Mouse (Mus musculus) myocyte (in vitro differentiated cells): ENCODE measurements around the gene Edc3. TPM values are rescaled to one million over a fixed set of nuclear protein-coding genes. Genes with fewer than 3 reads are reported as not detected.

Experiments used
- H3K27me3 ChIP-seq: one replicate; pipeline ENCODE4 v1.6.1; 2011; ENCODE audit not compliant: control insufficient read depth, insufficient read depth, insufficient read length
- H3K36me3 ChIP-seq: one replicate; pipeline ENCODE4 v1.6.1; 2011; ENCODE audit not compliant: control insufficient read depth, insufficient read depth
- H3K4me2 ChIP-seq: one replicate; pipeline ENCODE4 v1.6.1; 2011; ENCODE audit warnings: low read depth, control low read depth
- H3K4me3 ChIP-seq: one replicate; pipeline ENCODE4 v1.5.1; 2011; ENCODE audit warnings: mild to moderate bottlenecking, control low read depth, moderate library complexity
- H3K79me2 ChIP-seq: one replicate; pipeline ENCODE4 v1.6.1; 2011; ENCODE audit not compliant: control insufficient read depth, insufficient read depth
- H3ac ChIP-seq: one replicate; pipeline ENCODE4 v1.6.1; 2011; ENCODE audit not compliant: control insufficient read depth, insufficient read length
- CEBPB ChIP-seq: IDR thresholded peaks from 2 replicates; pipeline ENCODE4 v1.6.1; 2011; ENCODE audit warnings: mild to moderate bottlenecking, moderate library complexity; ENCODE audit not compliant: poor library complexity, insufficient read depth, severe bottlenecking
- E2F4 ChIP-seq: IDR thresholded peaks from one replicate; pipeline ENCODE4 v1.6.1; 2011; ENCODE audit warnings: mild to moderate bottlenecking, control low read depth, moderate library complexity; ENCODE audit not compliant: insufficient read depth
- MAX ChIP-seq: IDR thresholded peaks from one replicate; pipeline ENCODE4 v1.6.1; 2011; ENCODE audit warnings: low read depth, mild to moderate bottlenecking, control low read depth
- MYOD1 ChIP-seq, 3 experiments: IDR thresholded peaks; one replicate each; pipeline ENCODE4 v1.6.1; 2011; ENCODE audit warnings: control low read depth in 2 of 3, low read depth in 2 of 3, mild to moderate bottlenecking in 2 of 3, moderate library complexity in 1 of 3; ENCODE audit not compliant: insufficient read length in 2 of 3, control insufficient read depth in 1 of 3
- MYOG ChIP-seq, 3 experiments: IDR thresholded peaks; one replicate each; pipeline ENCODE4 v1.6.1; 2011; ENCODE audit warnings: control low read depth in 2 of 3, low read depth in 2 of 3, mild to moderate bottlenecking in 2 of 3; ENCODE audit not compliant: insufficient read length in 2 of 3, control insufficient read depth in 1 of 3, insufficient read depth in 1 of 3
- POLR2A ChIP-seq: IDR thresholded peaks from one replicate; pipeline ENCODE4 v1.6.1; 2011; ENCODE audit warnings: low read depth, mild to moderate bottlenecking, control low read depth, moderate library complexity; ENCODE audit not compliant: insufficient read length
- POLR2AphosphoS2 ChIP-seq: IDR thresholded peaks from one replicate; pipeline ENCODE4 v1.6.1; 2011; ENCODE audit warnings: low read depth, control low read depth; ENCODE audit not compliant: insufficient read length
- REST ChIP-seq: IDR thresholded peaks from one replicate; pipeline ENCODE4 v1.6.1; 2011; ENCODE audit warnings: mild to moderate bottlenecking, control low read depth, moderate library complexity; ENCODE audit not compliant: insufficient read depth, insufficient read length
- SRF ChIP-seq: IDR thresholded peaks from one replicate; pipeline ENCODE4 v1.6.1; 2011; ENCODE audit warnings: low read depth; ENCODE audit not compliant: control insufficient read depth, insufficient read length
- TCF12 ChIP-seq: IDR thresholded peaks from one replicate; pipeline ENCODE4 v1.6.1; 2011; ENCODE audit warnings: mild to moderate bottlenecking, control low read depth; ENCODE audit not compliant: poor library complexity, insufficient read depth, severe bottlenecking
- TCF3 ChIP-seq: IDR thresholded peaks from one replicate; pipeline ENCODE4 v1.6.1; 2011; ENCODE audit warnings: low read depth, control low read depth; ENCODE audit not compliant: insufficient read length
- USF1 ChIP-seq: IDR thresholded peaks from one replicate; pipeline ENCODE4 v1.6.1; 2011; ENCODE audit warnings: low read depth, mild to moderate bottlenecking, control low read depth, moderate library complexity
- polyA plus RNA-seq: library from polyadenylated mRNA; unstranded; fragments of >200 nt; fragmentation: generic; extraction: Trizol; gene quantifications from one replicate; pipeline ENCODE4 v1.2.1, GENCODE M21; 2012; ENCODE audit warnings: missing spikeins

The Edc3 gene
- polyA plus RNA-seq, 1 experiment: 11.0 TPM

- H3K4me3 ChIP-seq: no peak overlapping the region
- peaks cover 8% of the 10 kb centered on the region for H3K27me3 ChIP-seq
- H3ac ChIP-seq: no peak overlapping the region
- no peak overlapping the region for H3K4me2 ChIP-seq
- H3K36me3 ChIP-seq: no peaks in the 10 kb centered on the region
- no peaks in the 10 kb centered on the region for H3K79me2 ChIP-seq
- TF ChIP-seq MAX: no peak
- TF ChIP-seq TCF12: no peak
- TF ChIP-seq SRF: no peak
- no peak for TF ChIP-seq E2F4
- TF ChIP-seq POLR2AphosphoS2: no peak
- TF ChIP-seq USF1: no peak
- no peak for TF ChIP-seq CEBPB
- TF ChIP-seq MYOG (IDR thresholded peaks at IDR 0.05; ENCODE audit: control insufficient read depth in 1 of 3, insufficient read depth in 1 of 3, insufficient read length in 2 of 3, low read depth in 2 of 3): no peak
- no peak for TF ChIP-seq POLR2A
- TF ChIP-seq REST: no peak
- no peak for TF ChIP-seq TCF3
Measured at GRCm38 (mm10) chr9:57664616-57665015, 43.7 kb upstream of the Edc3 start.

- H3K36me3 ChIP-seq: no peaks in the 10 kb centered on the region
- no peak for TF ChIP-seq POLR2AphosphoS2
- no peak for TF ChIP-seq MYOD1 (IDR thresholded peaks at IDR 0.05; ENCODE audit: control insufficient read depth in 1 of 3, insufficient read length in 2 of 3, low read depth in 2 of 3)
- TF ChIP-seq USF1: no peak
- no peak for TF ChIP-seq SRF
- TF ChIP-seq POLR2A: no peak
- no peak for TF ChIP-seq MAX
- TF ChIP-seq TCF12: no peak
- no peak for TF ChIP-seq E2F4
- no peak for TF ChIP-seq CEBPB
- no peak for TF ChIP-seq MYOG (IDR thresholded peaks at IDR 0.05; ENCODE audit: control insufficient read depth in 1 of 3, insufficient read depth in 1 of 3, insufficient read length in 2 of 3, low read depth in 2 of 3)
Measured at GRCm38 (mm10) chr9:57666536-57666935, 41.8 kb upstream of the Edc3 start.

GRCm38 (mm10) chr9:57667136-57667535 lies 41.2 kb upstream of the Edc3 start:
- Histone ChIP-seq H3ac (no peak overlapping the region), H3K4me3 (no peak overlapping the region), H3K79me2 (no peaks in the 10 kb centered on the region), H3K27me3 (peaks cover 11% of the 10 kb centered on the region), H3K4me2 (no peak overlapping the region), H3K36me3 (no peaks in the 10 kb centered on the region)
- no peak for TF ChIP-seq USF1
- no peak for TF ChIP-seq MYOD1 (IDR thresholded peaks at IDR 0.05; ENCODE audit: control insufficient read depth in 1 of 3, insufficient read length in 2 of 3, low read depth in 2 of 3)
- no peak for TF ChIP-seq TCF12
- no peak for TF ChIP-seq REST
- no peak for TF ChIP-seq TCF3
- no peak for TF ChIP-seq E2F4
- no peak for TF ChIP-seq MYOG (IDR thresholded peaks at IDR 0.05; ENCODE audit: control insufficient read depth in 1 of 3, insufficient read depth in 1 of 3, insufficient read length in 2 of 3, low read depth in 2 of 3)

More at GRCm38 (mm10) chr9:57666536-57666935, 41.8 kb upstream of the Edc3 start:
- no peak overlapping the region for H3K4me2 ChIP-seq
- H3K4me3 ChIP-seq: no peak overlapping the region
- H3K27me3 ChIP-seq: peaks cover 11% of the 10 kb centered on the region
- H3ac ChIP-seq: no peak overlapping the region
- H3K79me2 ChIP-seq: no peaks in the 10 kb centered on the region

- Histone ChIP-seq H3K4me2 (no peak overlapping the region), H3ac (no peak overlapping the region), H3K27me3 (peaks cover 11% of the 10 kb centered on the region), H3K4me3 (no peak overlapping the region), H3K36me3 (no peaks in the 10 kb centered on the region), H3K79me2 (no peaks in the 10 kb centered on the region)
- no peak for TF ChIP-seq POLR2AphosphoS2
- TF ChIP-seq POLR2A: no peak
- TF ChIP-seq SRF: no peak
- TF ChIP-seq USF1: no peak
- no peak for TF ChIP-seq MAX
- TF ChIP-seq TCF12: no peak
- no peak for TF ChIP-seq MYOG (IDR thresholded peaks at IDR 0.05; ENCODE audit: control insufficient read depth in 1 of 3, insufficient read depth in 1 of 3, insufficient read length in 2 of 3, low read depth in 2 of 3)
- no peak for TF ChIP-seq E2F4
- TF ChIP-seq MYOD1 (IDR thresholded peaks at IDR 0.05; ENCODE audit: control insufficient read depth in 1 of 3, insufficient read length in 2 of 3, low read depth in 2 of 3): no peak
- TF ChIP-seq REST: no peak
- TF ChIP-seq TCF3: no peak
- no peak for TF ChIP-seq CEBPB
Measured at GRCm38 (mm10) chr9:57667817-57668216, 40.5 kb upstream of the Edc3 start.

GRCm38 (mm10) chr9:57668277-57668676 lies 40.1 kb upstream of the Edc3 start:
- Histone ChIP-seq H3K36me3 (no peaks in the 10 kb centered on the region), H3K4me3 (no peak overlapping the region), H3K4me2 (no peak overlapping the region), H3ac (no peak overlapping the region), H3K79me2 (no peaks in the 10 kb centered on the region), H3K27me3 (peaks cover 11% of the 10 kb centered on the region)
- no peak for TF ChIP-seq USF1
- no peak for TF ChIP-seq CEBPB
- no peak for TF ChIP-seq MYOG (IDR thresholded peaks at IDR 0.05; ENCODE audit: control insufficient read depth in 1 of 3, insufficient read depth in 1 of 3, insufficient read length in 2 of 3, low read depth in 2 of 3)
- no peak for TF ChIP-seq SRF
